Mouse (Mus musculus) heart, embryonic 11.5 days (tissue): ENCODE results near the gene Ppfibp1. TPM values are rescaled to one million over a fixed set of nuclear protein-coding genes. Genes with fewer than 3 reads are reported as not detected.
A peak's percentile ranks its signal among the peaks of the same experiment; 100 is the strongest.

Experiments
- ATAC-seq: fragments of 200-750 bp; cut with Nextera tagmentation; replicated peaks from 2 replicates; pipeline ENCODE4 v1.8.0; 2017; ENCODE audit warnings: moderate library complexity; ENCODE audit not compliant: insufficient number of reproducible peaks, low FRiP score, low TSS enrichment
- H3K27ac ChIP-seq: fragments of 300-500 bp; sonication (generic); 2 replicates; pipeline ENCODE4 v1.5.1; 2014; ENCODE audit warnings: mild to moderate bottlenecking, low read depth, low read length
- H3K27me3 ChIP-seq: fragments of 300-500 bp; sonication (generic); 2 replicates; pipeline ENCODE4 v1.6.1; 2014; ENCODE audit warnings: mild to moderate bottlenecking, low read length, mixed read lengths; ENCODE audit not compliant: control insufficient read depth, insufficient read depth
- H3K36me3 ChIP-seq: fragments of 300-500 bp; sonication (generic); 2 replicates; pipeline ENCODE4 v1.6.1; 2014; ENCODE audit warnings: mild to moderate bottlenecking, low read length, moderate library complexity, mixed read lengths; ENCODE audit not compliant: control insufficient read depth, insufficient read depth
- H3K4me1 ChIP-seq: fragments of 300-500 bp; sonication (generic); 2 replicates; pipeline ENCODE4 v1.6.1; 2014; ENCODE audit warnings: low read length; ENCODE audit not compliant: control insufficient read depth, insufficient read depth
- H3K4me2 ChIP-seq: fragments of 300-500 bp; sonication (generic); 2 replicates; pipeline ENCODE4 v1.6.1; 2014; ENCODE audit warnings: mild to moderate bottlenecking, moderate library complexity
- H3K4me3 ChIP-seq: fragments of 300-500 bp; sonication (generic); 2 replicates; pipeline ENCODE4 v1.5.1; 2014; ENCODE audit warnings: low read depth, low read length
- H3K9ac ChIP-seq: fragments of 300-500 bp; sonication (generic); 2 replicates; pipeline ENCODE4 v1.6.1; 2014; ENCODE audit warnings: mild to moderate bottlenecking, low read depth, low read length, moderate library complexity
- H3K9me3 ChIP-seq: fragments of 300-500 bp; sonication (generic); replicated peaks from 2 replicates; pipeline ENCODE4 v1.6.1; 2016; ENCODE audit warnings: low read length; ENCODE audit not compliant: control insufficient read depth
- WGBS: fragments of 180-500 bp; shearing (Covaris S2); extraction: QIAGEN DNeasy Blood & Tissue Kit; methylation state at CpG from one replicate; pipeline ENCODE4 v1.1.7; 2014; ENCODE audit not compliant: insufficient replicate concordance; 5-methylcytosine and 5-hydroxymethylcytosine counted together
- polyA plus RNA-seq: library from polyadenylated mRNA; unstranded; fragments of >200 nt; fragmentation: Nextera tagmentation; extraction: Ambion mirVana; gene quantifications from 2 replicates; pipeline ENCODE4 v1.2.1, GENCODE M21; 2014

Ppfibp1 gene
- polyA plus RNA-seq, 1 experiment from 2014 or later, result 78.0 TPM

DNA sequence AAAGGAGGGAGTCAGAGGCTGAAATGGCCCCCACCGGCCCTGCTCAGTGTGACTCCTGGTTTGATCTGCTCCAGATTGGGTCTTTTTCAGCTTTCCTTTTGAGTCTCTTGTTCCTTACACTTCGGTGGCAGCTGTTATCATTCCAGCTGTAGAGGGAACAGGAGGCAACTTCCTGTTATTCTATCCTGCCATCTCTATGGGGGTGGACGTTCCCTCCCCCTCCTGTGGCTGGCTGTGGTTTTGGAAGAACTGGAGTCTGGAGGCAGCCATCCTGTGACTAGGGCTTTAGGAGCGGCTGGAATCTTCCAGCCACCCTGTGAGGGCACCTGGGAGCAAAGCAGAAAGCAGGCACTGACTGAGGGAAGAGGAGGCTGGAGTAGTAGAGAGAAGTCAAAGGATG, 3.4 kb upstream of the Ppfibp1 start:
- Histone ChIP-seq H3K4me2 (no peak overlapping the region; the same call in 1 of the 2 replicates), H3K36me3 (no peaks in the 10 kb centered on the region), H3K27me3 (no peaks in the 10 kb centered on the region), H3K4me3 (no peak overlapping the region), H3K4me1 (peaks cover 37% of the 10 kb centered on the region), H3K9me3 (no peaks in the 10 kb centered on the region), H3K27ac (0 out of 2 replicates have a peak overlapping the region, but pooled peaks have one; percentile 35), H3K9ac (peak overlapping the region; percentile 39; the same call in 1 of the 2 replicates)
- no peak for ATAC-seq
- whole genome bisulfite sequencing, result 15% methylated on average over 4 of the region's 4 CpGs

DNA sequence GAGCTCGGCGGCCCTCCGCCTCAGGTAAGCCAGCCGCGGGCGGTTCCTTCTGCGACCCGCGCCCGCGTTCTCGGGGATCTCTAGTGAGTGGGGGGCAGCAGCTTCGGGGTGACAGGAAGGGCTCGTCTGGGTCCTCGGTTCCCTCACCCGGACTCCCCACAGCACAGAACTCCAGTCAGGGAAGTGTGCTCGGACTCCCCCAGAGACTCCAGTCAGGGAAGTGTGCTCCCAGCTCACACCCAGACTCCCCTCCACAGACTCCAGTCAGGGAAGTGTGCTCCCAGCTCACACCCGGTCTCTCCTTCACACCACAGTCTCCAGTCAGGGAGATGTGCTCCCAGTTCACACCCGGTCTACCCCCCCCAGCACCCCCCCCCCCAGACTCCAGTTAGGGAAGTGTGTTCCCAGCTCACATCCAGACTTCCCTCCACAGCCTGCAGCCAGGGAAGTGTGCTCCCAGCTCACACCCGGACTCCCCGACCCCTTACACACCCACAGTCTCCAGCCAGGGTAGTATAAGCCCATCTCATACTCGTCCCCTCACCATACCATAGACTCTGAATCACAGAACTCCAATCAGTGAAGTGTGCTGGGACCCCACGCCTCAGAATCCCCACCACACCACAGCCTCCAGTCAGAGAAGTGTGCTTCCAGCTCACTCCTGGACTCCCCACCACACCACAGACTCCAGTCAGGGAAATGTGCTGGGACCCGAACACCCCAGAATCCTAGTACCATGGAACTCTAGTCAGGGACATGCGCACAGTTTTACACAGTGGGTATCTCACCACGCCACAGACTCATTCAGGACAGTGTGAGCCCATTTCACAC, 588 bp downstream of the Ppfibp1 start:
- H3K9me3 ChIP-seq, result no peaks in the 10 kb centered on the region
- H3K27ac ChIP-seq, result peak overlapping the region; percentile 89
- H3K4me1 ChIP-seq, result peaks cover 46% of the 10 kb centered on the region
- H3K36me3 ChIP-seq, result no peaks in the 10 kb centered on the region
- H3K4me3 ChIP-seq, result peak overlapping the region; percentile 89
- no peaks in the 10 kb centered on the region for H3K27me3 ChIP-seq
- peak overlapping the region; percentile 86 for H3K4me2 ChIP-seq
- peak; percentile 52 for ATAC-seq
- peak overlapping the region; percentile 94 for H3K9ac ChIP-seq
- WGBS, result 8% methylated on average over 17 of the region's 26 CpGs

DNA sequence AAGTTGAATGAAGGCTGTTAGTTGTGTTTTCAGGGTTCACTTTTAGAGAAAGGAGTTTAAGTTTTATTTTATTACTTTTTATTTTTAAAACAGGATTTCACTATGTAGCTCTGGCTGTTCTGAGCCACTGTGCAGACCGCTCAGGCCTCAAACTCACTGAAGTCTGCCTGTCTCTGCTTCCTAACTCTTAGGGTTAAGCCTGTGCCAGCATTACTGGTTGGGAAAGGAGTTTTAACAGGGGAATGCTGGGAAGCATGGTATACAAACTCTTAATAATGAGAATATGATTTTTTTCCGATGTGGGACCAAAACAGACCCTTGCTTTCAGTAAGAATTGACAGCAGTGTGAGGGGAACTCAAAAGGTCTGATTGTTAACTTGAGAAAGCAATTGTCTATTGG, 1.9 kb downstream of the Ppfibp1 start:
- Histone ChIP-seq H3K27ac (peak overlapping the region; percentile 66), H3K4me3 (peak overlapping the region; percentile 89)

DNA sequence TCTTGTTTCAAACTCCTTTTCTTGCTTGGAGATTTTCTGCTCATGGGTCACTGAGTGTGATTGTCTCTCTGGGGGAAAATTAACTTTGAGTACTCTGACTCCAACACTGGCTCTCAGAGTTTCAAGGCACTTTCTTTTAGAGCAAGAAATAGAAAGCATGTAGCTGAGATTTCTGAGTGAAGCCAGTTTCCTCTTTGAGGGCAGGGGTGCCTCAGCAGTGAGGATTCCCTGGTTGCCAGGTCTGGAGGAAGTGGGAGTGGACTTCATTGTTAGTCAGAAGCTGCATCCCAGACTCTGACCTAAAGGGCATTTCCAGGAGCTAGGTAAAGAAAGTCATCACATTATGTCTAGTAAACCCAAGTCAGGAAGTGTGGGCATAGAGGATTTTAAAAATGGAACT, 2.3 kb downstream of the Ppfibp1 start:
- Histone ChIP-seq H3K9ac (peak overlapping the region; percentile 50), H3K36me3 (no peaks in the 10 kb centered on the region), H3K9me3 (no peaks in the 10 kb centered on the region), H3K27ac (peak overlapping the region; percentile 66; the same call in 1 of the 2 replicates), H3K27me3 (no peaks in the 10 kb centered on the region), H3K4me2 (peak overlapping the region; percentile 86), H3K4me3 (peak overlapping the region; percentile 89), H3K4me1 (peaks cover 31% of the 10 kb centered on the region)
- no peak for ATAC-seq

More for the DNA sequence above, 1.9 kb downstream of the Ppfibp1 start:
- Histone ChIP-seq H3K36me3 (no peaks in the 10 kb centered on the region), H3K4me1 (peaks cover 35% of the 10 kb centered on the region), H3K9ac (peak overlapping the region; percentile 50), H3K9me3 (no peaks in the 10 kb centered on the region), H3K27me3 (no peaks in the 10 kb centered on the region), H3K4me2 (peak overlapping the region; percentile 86)
- WGBS, result 56% methylated on average over 2 of the region's 2 CpGs
- ATAC-seq, result no peak

DNA sequence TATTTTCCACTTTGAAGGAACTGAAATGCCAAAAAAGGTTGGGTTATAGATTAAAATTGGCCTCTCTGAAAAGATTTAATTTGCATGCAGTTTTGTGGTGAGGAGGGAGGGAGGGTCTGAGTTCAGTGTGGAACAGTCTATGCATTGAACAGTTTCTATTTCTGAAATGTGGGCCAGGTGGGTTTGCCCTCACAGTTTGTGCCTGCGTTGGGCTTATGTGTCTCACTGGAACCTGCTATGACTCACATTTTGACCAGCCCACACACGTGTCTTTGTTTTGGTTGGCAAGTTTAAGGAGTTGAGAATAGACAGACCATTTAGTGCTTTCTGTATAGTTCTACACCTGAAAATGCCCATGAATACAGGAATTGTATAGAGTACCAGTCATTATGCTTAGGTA, 5.6 kb downstream of the Ppfibp1 start:
- ATAC-seq, result no peak
- 47% methylated on average over 2 of the region's 2 CpGs for WGBS
- Histone ChIP-seq H3K4me1 (peaks cover 33% of the 10 kb centered on the region), H3K4me2 (no peak overlapping the region), H3K9me3 (no peaks in the 10 kb centered on the region), H3K27ac (no peak overlapping the region), H3K9ac (no peak overlapping the region), H3K36me3 (no peaks in the 10 kb centered on the region), H3K27me3 (no peaks in the 10 kb centered on the region), H3K4me3 (no peak overlapping the region)

DNA sequence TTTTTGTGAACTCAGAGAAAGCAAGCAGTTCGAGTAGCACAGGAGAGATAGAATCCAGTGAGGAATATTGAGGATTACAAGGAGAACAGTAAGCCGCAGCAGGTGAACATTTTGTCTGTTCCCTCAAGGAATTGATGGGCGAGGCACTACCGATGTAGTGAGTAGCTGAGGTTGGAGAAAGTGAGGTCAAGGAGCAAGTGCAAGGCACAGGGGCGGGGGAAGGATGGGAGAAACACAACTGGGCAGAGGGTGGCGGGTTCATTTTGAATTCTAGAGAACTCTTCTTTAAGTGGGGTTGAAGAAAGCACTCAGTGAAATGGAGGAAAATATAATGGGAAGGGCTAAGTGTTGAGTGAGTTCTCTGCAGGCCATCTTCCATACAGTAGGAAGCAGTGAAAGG, 10.4 kb downstream of the Ppfibp1 start:
- no peak overlapping the region for H3K4me2 ChIP-seq
- WGBS, result 83% methylated on average over 6 of the region's 6 CpGs
- no peak overlapping the region for H3K4me3 ChIP-seq
- peaks cover 20% of the 10 kb centered on the region for H3K4me1 ChIP-seq
- no peak overlapping the region for H3K27ac ChIP-seq
- H3K9ac ChIP-seq, result no peak overlapping the region
- no peak for ATAC-seq
- no peaks in the 10 kb centered on the region for H3K36me3 ChIP-seq
- no peaks in the 10 kb centered on the region for H3K27me3 ChIP-seq
- H3K9me3 ChIP-seq, result no peaks in the 10 kb centered on the region

DNA sequence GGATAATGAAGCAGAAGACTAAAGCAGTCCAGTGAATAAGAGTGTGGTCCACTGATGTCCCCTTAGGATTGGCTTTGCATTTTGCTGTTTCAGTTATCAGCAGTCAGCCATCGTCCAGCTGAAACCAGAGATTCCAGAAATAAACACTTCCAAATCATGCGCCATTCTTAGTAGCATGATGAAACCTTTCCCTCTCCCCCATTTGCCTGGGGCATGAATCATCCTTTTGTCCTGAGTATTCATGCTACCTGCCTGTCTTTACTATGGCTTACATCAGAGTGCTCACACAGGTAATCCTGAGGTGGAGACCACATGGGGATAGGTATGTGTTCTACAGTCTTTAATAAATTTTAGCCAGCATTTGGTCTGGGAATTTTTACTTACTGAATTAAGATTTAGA, 11.4 kb downstream of the Ppfibp1 start:
- WGBS, result 27% methylated on average over 2 of the region's 2 CpGs
- Histone ChIP-seq H3K27ac (no peak overlapping the region), H3K27me3 (no peaks in the 10 kb centered on the region), H3K9me3 (no peaks in the 10 kb centered on the region), H3K4me1 (peaks cover 18% of the 10 kb centered on the region), H3K4me3 (no peak overlapping the region), H3K36me3 (no peaks in the 10 kb centered on the region), H3K4me2 (no peak overlapping the region), H3K9ac (no peak overlapping the region)
- no peak for ATAC-seq

DNA sequence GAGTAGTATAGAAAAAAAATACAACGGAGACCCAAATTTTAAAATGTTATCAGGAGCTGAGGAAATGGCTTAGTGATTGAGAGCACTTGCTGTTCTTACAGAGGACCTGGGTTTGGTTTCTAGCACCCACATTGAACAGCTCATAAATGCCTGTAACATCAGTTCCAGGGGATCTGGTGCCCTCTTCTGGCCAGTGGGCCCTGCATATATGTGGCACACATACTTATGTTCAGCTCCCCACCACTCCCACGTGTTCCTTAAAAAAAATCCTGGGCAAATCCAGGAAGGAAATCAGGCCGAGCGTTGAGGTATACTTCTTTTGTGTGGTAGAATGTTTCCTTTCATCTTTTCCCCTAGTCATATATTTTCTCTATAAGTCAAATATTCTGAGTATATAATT, 13.6 kb downstream of the Ppfibp1 start:
- no peak overlapping the region for H3K4me3 ChIP-seq
- no peak overlapping the region for H3K4me2 ChIP-seq
- no peak overlapping the region for H3K9ac ChIP-seq
- 92% methylated on average over 4 of the region's 4 CpGs for WGBS
- H3K27ac ChIP-seq, result no peak overlapping the region
- H3K27me3 ChIP-seq, result no peaks in the 10 kb centered on the region
- no peaks in the 10 kb centered on the region for H3K36me3 ChIP-seq
- H3K9me3 ChIP-seq, result no peaks in the 10 kb centered on the region
- ATAC-seq, result no peak
- peaks cover 29% of the 10 kb centered on the region for H3K4me1 ChIP-seq

DNA sequence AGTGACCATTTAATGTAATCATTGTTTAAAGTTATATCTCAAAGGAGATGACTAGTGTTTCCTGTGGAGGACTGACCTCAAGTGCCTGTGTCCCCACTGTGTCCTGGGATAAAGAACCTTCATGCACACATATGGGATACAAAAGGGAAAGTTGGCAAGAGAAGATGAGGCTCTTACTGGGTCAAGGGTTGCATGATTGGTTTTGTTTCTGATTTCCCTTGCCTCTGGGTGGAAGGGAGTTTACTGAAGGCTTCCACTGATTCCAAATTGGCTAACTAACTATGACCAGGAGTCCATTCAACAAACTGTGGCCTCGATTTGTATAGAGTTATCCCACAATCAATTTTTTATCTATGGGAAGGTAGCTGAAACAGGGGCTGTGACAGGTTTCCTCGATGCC, 15.3 kb downstream of the Ppfibp1 start:
- Histone ChIP-seq H3K36me3 (no peaks in the 10 kb centered on the region), H3K27me3 (no peaks in the 10 kb centered on the region), H3K4me1 (peaks cover 34% of the 10 kb centered on the region), H3K4me2 (no peak overlapping the region), H3K9me3 (no peaks in the 10 kb centered on the region), H3K27ac (no peak overlapping the region), H3K4me3 (no peak overlapping the region), H3K9ac (no peak overlapping the region)
- 83% methylated on average over 2 of the region's 2 CpGs for WGBS
- ATAC-seq, result no peak
